Mouse (Mus musculus) limb, embryonic 12.5 days (tissue): ENCODE data around the gene Arap1. TPM values are rescaled to one million over a fixed set of nuclear protein-coding genes. Genes with fewer than 3 reads are reported as not detected.

Experiments
- ATAC-seq: fragments of 200-750 bp; cut with Nextera tagmentation; 2 replicates; pipeline ENCODE4 v1.8.0; 2017; ENCODE audit warnings: low read depth, moderate TSS enrichment; ENCODE audit not compliant: insufficient number of reproducible peaks, insufficient read depth, low FRiP score, low TSS enrichment
- H3K27ac ChIP-seq: fragments of 300-500 bp; sonication (generic); 2 replicates; pipeline ENCODE4 v1.5.1; 2016; ENCODE audit warnings: mild to moderate bottlenecking, moderate library complexity
- H3K27me3 ChIP-seq: fragments of 300-500 bp; sonication (generic); 2 replicates; pipeline ENCODE4 v1.6.1; 2016; ENCODE audit warnings: mild to moderate bottlenecking, moderate library complexity
- H3K36me3 ChIP-seq: fragments of 300-500 bp; sonication (generic); 2 replicates; pipeline ENCODE4 v1.6.1; 2016; ENCODE audit warnings: mild to moderate bottlenecking, moderate library complexity
- H3K4me1 ChIP-seq: fragments of 300-500 bp; sonication (generic); replicated peaks from 2 replicates; pipeline ENCODE4 v1.6.1; 2016
- H3K4me2 ChIP-seq: fragments of 300-500 bp; sonication (generic); 2 replicates; pipeline ENCODE4 v1.6.1; 2016; ENCODE audit warnings: mild to moderate bottlenecking, moderate library complexity
- H3K4me3 ChIP-seq: fragments of 300-500 bp; sonication (generic); replicated peaks from 2 replicates; pipeline ENCODE4 v1.5.1; 2016; ENCODE audit warnings: mild to moderate bottlenecking
- H3K9ac ChIP-seq: fragments of 300-500 bp; sonication (generic); replicated peaks from 2 replicates; pipeline ENCODE4 v1.6.1; 2016; ENCODE audit warnings: mild to moderate bottlenecking, moderate library complexity
- H3K9me3 ChIP-seq: fragments of 300-500 bp; sonication (generic); 2 replicates; pipeline ENCODE4 v1.6.1; 2016; ENCODE audit warnings: mild to moderate bottlenecking, moderate library complexity
- WGBS: fragments of 180-500 bp; shearing (Covaris S2); methylation state at CpG from one replicate; pipeline ENCODE4 v1.1.7; 2016; 5-methylcytosine and 5-hydroxymethylcytosine counted together
- polyA plus RNA-seq: library from polyadenylated mRNA; unstranded; fragments of >200 nt; fragmentation: Nextera tagmentation; extraction: Ambion mirVana; gene quantifications from 2 replicates; pipeline ENCODE4 v1.2.1, GENCODE M21; 2016

Arap1 gene
- polyA plus RNA-seq, 1 experiment from 2014 or later, result 18.0 TPM

DNA sequence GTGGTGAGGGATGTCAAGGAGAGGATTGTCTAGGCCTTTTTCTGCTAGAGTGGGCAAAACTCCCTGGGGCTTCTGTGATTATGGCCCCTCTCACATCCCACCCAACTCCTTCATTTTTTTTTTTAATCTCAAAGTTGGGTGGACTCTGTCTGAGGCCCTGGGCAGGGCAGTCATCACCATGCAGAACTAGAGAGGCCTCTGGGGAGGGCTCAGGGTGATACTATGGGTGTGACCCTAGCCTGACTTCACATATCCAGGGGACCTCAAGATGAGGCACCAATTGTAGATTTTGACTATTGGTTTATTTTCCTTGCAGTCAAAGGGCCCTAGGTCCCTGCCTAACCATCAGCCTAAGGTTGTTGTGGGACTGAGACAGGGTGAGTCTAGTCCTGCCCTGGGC, 32.2 kb upstream of the Arap1 start:
- Histone ChIP-seq H3K27me3 (peaks cover 31% of the 10 kb centered on the region), H3K9ac (no peak overlapping the region), H3K9me3 (no peaks in the 10 kb centered on the region), H3K4me1 (peaks cover 12% of the 10 kb centered on the region), H3K36me3 (no peaks in the 10 kb centered on the region), H3K4me3 (no peak overlapping the region), H3K4me2 (no peak overlapping the region), H3K27ac (no peak overlapping the region)
- ATAC-seq, result no peak

DNA sequence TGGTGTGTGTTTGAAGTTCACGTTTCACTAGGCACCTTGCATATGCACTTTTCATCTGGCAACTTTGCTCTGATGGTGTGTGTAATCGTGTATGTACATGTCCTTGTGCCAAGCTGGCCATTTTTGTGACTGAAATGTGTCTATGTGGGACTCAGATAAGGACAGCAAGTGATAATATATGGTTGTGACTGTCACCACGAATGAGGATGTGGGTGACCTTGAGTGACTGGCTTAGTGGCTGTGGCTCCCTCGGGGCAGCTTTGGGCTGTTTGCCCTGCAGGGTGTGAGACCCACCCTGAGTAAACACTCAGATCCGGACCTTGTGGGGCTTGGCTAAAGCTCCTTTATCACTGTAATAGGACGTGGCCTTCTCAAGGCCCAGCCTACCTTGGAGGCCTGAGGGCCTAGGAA, 31.3 kb upstream of the Arap1 start:
- Histone ChIP-seq H3K9me3 (no peaks in the 10 kb centered on the region), H3K4me1 (peaks cover 11% of the 10 kb centered on the region), H3K9ac (no peak overlapping the region), H3K36me3 (no peaks in the 10 kb centered on the region), H3K27ac (no peak overlapping the region), H3K4me2 (no peak overlapping the region), H3K4me3 (no peak overlapping the region), H3K27me3 (peaks cover 34% of the 10 kb centered on the region)
- 71% methylated on average over 6 of the region's 6 CpGs for WGBS
- no peak for ATAC-seq

DNA sequence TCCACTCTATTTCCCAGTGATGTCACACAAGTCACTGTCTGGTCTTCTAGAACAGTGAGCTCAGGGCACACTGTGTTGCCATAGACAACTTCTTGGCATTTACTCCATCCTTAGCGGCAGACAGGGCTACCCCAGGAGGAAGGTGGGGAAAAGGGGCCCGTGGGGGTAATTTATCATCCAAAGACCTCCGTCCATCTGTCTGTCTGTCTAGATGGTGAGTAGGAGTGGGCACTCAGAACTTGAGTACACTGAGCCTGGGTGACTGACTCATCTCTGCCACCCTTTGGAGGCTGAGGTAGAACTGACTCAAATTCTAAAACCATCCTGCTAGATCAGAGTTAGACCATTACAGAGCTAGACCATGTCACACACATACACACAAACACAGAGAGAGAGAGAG, 30.9 kb upstream of the Arap1 start, which contains the start of gene Stard10:
Stard10 (plus strand) TSS at position 73 of the 400 bp plus-strand sequence.
- Histone ChIP-seq H3K4me3 (no peak within 1 kb of the TSS), H3K9me3 (no peaks in the 10 kb centered on the region), H3K27ac (no peak within 1 kb of the TSS), H3K36me3 (no peaks in the 10 kb centered on the region), H3K9ac (no peak within 1 kb of the TSS), H3K4me2 (no peak within 1 kb of the TSS), H3K4me1 (peaks cover 16% of the 10 kb centered on the region), H3K27me3 (peaks cover 38% of the 10 kb centered on the region)
- no peak for ATAC-seq
- WGBS, result 83% methylated on average over 3 of the region's 3 CpGs

DNA sequence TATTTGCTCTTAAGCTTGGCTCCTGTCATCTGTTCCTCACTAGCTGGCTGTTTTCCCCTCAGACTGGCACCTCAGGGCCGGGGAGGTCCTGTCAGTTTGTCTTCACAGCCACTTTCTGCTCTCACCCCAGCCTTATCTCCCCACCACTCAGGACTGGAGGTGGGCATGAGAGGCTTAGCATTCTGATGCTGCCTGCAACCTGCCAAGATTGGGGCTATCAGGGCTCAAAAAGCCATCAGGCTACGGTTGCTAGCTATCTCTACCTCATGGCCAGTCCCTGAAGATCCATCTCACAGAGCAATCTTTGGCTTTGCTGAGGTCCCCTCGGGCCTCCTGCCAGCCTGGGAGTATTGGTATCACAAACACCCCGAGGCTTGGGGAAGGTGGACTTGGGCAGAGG, 29.0 kb upstream of the Arap1 start:
- no peak overlapping the region for H3K4me3 ChIP-seq
- no peak overlapping the region for H3K4me2 ChIP-seq
- no peaks in the 10 kb centered on the region for H3K9me3 ChIP-seq
- H3K9ac ChIP-seq, result no peak overlapping the region
- ATAC-seq, result no peak
- peaks cover 53% of the 10 kb centered on the region for H3K27me3 ChIP-seq
- 58% methylated on average over 4 of the region's 4 CpGs for WGBS
- no peaks in the 10 kb centered on the region for H3K36me3 ChIP-seq
- H3K4me1 ChIP-seq, result peaks cover 24% of the 10 kb centered on the region
- no peak overlapping the region for H3K27ac ChIP-seq

DNA sequence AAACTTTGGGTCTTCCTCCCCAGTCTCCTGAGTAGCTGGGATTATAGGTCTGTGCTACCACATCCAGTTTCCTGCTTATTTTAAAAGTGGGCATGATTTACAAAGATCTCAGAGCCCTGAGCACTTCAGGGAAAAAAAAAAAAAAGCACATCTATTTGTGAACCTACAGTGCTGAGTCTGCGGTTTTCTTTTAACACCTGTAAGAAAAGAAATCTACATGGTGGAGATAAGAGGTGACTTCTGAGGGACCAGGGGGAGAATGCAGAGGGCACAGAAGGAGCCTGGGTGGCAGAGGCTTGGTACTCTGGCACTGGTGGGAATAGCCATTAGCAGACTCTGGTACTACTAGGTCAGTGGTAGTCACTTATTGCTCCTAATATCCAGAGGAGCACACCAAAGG, 28.1 kb upstream of the Arap1 start:
- no peak overlapping the region for H3K9ac ChIP-seq
- peaks cover 50% of the 10 kb centered on the region for H3K27me3 ChIP-seq
- no peaks in the 10 kb centered on the region for H3K9me3 ChIP-seq
- H3K4me3 ChIP-seq, result 0 out of 2 replicates have a peak overlapping the region, but pooled peaks have one; percentile 80
- WGBS, result 89% methylated on average over 1 of the region's 1 CpGs
- no peak for ATAC-seq
- H3K4me2 ChIP-seq, result no peak overlapping the region
- H3K27ac ChIP-seq, result no peak overlapping the region
- peaks cover 24% of the 10 kb centered on the region for H3K4me1 ChIP-seq
- H3K36me3 ChIP-seq, result no peaks in the 10 kb centered on the region

DNA sequence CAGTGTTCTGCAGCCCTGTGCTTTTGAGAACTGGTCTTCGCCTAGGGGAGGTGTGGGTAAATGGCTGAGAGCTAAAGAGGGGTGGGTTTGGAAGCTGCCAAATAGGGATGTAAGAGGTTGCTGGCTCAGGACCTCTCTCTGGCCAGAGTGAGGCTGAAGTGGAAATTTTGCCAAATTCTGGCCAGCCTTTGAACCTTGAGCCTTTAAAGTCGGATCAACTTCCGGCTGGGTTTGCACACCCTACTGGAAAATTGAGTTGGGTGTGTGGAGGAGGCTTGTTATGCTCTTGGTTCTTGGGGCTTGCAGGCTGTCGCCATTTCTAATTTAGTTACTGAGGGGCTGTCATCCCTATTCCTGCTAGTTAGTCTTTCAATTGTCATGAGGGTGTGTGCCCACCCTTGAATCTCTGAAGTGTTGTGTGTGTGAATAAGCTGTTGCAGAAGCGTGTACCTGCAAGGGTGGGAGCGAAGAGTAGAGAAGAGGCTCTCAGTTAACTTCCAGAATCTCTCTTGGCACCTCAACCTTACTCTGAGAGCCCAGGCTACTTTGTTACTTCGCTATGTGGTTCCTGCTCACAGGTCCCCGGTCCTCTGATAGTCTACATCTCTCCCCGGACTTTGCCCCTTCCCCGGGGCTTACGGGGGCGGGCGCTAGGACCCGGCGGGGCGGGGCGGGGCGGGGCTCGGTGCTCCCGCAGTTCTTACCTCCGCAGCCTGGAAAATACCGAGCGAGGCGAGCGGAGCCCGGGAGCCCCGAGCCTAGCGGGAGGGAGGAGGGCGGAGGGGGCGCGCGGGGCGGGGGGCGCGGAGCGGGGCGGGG, 27.3 kb upstream of the Arap1 start:
- H3K27ac ChIP-seq, result no peak overlapping the region
- H3K9me3 ChIP-seq, result no peaks in the 10 kb centered on the region
- H3K36me3 ChIP-seq, result no peaks in the 10 kb centered on the region
- ATAC-seq, result no peak; the same call in 1 of the 2 replicates
- peak overlapping the region; percentile 78 for H3K9ac ChIP-seq
- H3K4me3 ChIP-seq, result peak overlapping the region; percentile 80
- H3K4me1 ChIP-seq, result peaks cover 24% of the 10 kb centered on the region
- WGBS, result 4% methylated on average over 30 of the region's 37 CpGs
- H3K4me2 ChIP-seq, result peak overlapping the region; percentile 99
- H3K27me3 ChIP-seq, result peaks cover 50% of the 10 kb centered on the region

DNA sequence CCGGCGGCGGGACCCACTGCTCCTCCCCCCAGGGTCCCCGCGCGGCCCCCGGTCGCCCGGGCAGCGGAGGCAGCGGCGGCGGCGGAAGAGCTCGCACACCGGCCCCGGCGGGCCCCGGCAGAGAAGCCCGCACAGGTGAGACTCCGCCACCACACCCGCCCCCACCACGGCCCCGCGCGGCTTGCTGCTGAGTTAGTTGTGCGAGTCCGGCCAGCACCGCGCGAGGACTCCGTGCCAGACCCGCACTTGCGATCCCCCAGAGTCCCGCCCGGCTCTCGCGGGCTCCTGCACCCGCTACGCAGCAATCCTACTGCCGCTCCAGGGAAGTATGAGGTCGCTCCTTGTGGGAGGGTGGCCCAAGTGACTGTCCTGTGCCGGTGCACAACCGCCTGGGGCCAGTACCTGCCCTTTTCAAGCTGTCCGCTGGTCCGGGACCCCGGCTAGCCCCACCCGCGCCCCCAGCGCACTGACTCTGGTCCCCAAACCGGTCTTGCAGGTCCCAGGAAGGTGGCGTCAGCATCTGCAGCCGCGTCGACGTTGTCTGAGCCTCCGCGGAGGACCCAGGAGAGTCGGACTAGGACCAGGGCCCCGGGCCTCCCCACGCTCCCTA, 26.5 kb upstream of the Arap1 start:
- Histone ChIP-seq H3K27me3 (peaks cover 50% of the 10 kb centered on the region), H3K4me1 (peaks cover 24% of the 10 kb centered on the region), H3K9ac (peak overlapping the region; percentile 78), H3K4me2 (peak overlapping the region; percentile 99), H3K4me3 (peak overlapping the region; percentile 80), H3K36me3 (no peaks in the 10 kb centered on the region), H3K27ac (no peak overlapping the region), H3K9me3 (no peaks in the 10 kb centered on the region)
- ATAC-seq, result peak; percentile 53; the same call in 1 of the 2 replicates
- WGBS, result 1% methylated on average over 54 of the region's 61 CpGs

DNA sequence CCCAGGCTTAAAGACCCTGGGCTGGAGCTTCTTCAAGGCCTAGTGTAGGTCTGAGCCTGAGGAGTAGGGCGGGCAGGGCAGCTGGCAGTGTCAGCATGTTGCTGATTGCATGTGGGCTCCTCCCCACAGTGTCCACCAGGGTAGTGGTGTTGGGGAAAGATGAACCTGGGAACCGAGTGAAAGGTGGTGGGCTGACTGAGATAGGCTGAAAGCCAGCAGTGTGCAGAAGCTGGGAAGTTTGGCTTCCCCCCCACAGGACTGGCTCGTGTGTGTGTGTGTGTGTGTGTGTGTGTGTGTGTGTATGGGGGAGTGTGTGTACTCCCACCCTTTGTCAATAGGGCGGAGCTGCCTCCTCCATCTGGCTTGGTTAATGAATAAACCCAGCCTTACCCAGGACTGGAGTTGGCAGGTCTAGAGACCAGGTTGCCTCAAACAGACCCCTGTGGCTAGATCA, 24.7 kb upstream of the Arap1 start:
- Histone ChIP-seq H3K27ac (no peak overlapping the region), H3K9me3 (no peaks in the 10 kb centered on the region), H3K4me3 (no peak overlapping the region), H3K4me1 (peaks cover 31% of the 10 kb centered on the region), H3K4me2 (no peak overlapping the region), H3K36me3 (no peaks in the 10 kb centered on the region), H3K9ac (no peak overlapping the region), H3K27me3 (peaks cover 43% of the 10 kb centered on the region)
- 76% methylated on average over 4 of the region's 4 CpGs for WGBS
- no peak for ATAC-seq

DNA sequence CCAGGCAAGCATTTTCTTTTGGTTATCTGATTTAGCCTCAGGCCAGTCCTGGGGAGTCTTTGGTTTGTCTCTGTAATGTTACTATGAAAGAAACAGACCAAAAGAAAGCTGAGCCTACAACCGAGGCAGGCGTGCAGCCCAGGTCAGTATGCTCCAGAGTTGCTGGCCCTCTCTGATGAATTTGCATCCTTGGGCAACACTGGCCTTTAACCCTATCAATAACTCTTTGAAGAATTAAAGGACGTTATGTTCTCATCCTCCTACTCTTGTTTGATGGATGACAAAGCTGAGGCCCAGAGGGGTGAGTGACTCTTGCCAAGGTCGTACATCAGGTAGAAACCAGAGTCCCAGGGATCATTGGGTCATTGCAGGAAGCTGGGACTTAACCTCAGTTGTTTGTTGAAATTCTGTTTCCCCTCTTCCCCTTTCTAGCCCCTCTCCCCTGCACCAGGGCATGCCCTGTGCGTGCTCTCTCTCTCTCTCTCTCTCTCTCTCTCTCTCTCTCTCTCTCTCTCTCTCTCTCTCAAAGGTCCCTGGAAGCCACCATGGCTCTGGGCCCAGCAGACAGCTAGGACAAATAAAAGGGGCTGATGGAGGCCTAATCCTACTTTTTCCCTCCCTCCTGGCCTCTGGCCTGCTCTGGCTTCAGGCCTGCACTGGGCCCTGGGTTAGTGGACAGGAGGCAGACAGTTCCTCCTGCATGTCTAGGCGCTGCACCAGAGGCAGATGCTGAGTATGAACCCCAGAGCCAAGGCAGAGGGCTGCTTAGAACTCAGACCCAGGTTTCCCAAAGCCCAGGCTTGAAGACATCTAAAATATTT, 23.5 kb upstream of the Arap1 start:
- Histone ChIP-seq H3K9me3 (no peaks in the 10 kb centered on the region), H3K4me3 (no peak overlapping the region), H3K4me1 (peaks cover 31% of the 10 kb centered on the region), H3K9ac (no peak overlapping the region), H3K4me2 (no peak overlapping the region), H3K27ac (no peak overlapping the region), H3K27me3 (peaks cover 31% of the 10 kb centered on the region), H3K36me3 (no peaks in the 10 kb centered on the region)
- ATAC-seq, result no peak
- WGBS, result 68% methylated on average over 6 of the region's 6 CpGs

DNA sequence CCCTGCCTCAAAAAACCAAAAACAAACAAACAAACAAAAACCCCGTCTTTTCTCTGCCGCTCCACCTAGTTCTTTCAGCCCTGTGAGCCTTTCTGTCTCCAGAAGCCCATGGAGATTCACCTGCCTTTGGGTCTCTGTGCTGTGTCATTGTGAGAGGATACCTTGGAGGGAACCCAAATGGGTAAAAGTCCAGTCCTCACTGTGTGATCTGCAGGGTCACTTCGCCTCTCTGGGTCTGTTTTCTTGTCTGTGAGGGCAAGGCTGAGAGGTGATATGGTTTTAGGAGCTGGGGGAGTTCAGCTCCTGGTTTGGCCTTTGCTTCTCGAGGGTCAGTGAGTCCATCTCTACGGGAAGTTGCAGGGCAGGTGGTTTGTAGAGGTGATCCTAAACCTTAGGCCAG, 21.9 kb upstream of the Arap1 start:
- H3K4me1 ChIP-seq, result peaks cover 33% of the 10 kb centered on the region
- 82% methylated on average over 5 of the region's 5 CpGs for WGBS
- no peak for ATAC-seq

DNA sequence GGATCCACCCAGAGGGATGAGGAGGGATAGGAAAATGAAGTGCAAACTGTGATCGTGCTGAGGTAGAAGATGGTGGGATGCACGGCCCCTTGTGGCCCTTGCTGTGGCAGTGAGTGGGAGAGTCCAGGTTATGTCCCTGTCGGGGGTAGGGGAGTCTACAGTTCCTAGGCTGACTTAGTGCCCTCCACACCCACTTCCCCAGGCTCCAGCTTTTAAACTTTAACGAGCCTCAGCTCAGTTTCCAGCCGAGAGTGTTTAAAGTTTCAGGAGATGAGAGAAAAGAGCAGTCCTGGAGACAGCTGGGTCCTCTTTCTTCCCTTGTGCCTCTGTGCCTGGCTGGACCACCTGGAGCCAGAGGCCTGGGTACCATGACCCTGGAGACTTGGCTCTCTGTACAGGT, 20.6 kb upstream of the Arap1 start:
- ATAC-seq, result no peak

More for the DNA sequence above, 21.9 kb upstream of the Arap1 start:
- Histone ChIP-seq H3K9me3 (no peaks in the 10 kb centered on the region), H3K27me3 (peaks cover 21% of the 10 kb centered on the region), H3K9ac (no peak overlapping the region), H3K36me3 (0 out of 2 replicates have a peak, but pooled peaks cover 5% of the 10 kb centered on the region), H3K4me3 (no peak overlapping the region), H3K4me2 (no peak overlapping the region), H3K27ac (no peak overlapping the region)

More for the DNA sequence above, 20.6 kb upstream of the Arap1 start:
- Histone ChIP-seq H3K9me3 (no peaks in the 10 kb centered on the region), H3K4me2 (no peak overlapping the region), H3K9ac (0 out of 2 replicates have a peak overlapping the region, but pooled peaks have one; percentile 32), H3K36me3 (0 out of 2 replicates have a peak, but pooled peaks cover 5% of the 10 kb centered on the region), H3K4me1 (peaks cover 27% of the 10 kb centered on the region), H3K4me3 (no peak overlapping the region), H3K27ac (no peak overlapping the region), H3K27me3 (peaks cover 12% of the 10 kb centered on the region)
- WGBS, result 35% methylated on average over 5 of the region's 5 CpGs
